Mouse (Mus musculus) limb, embryonic 13.5 days (tissue): ENCODE measurements around the gene Nars2. TPM values are rescaled to one million over a fixed set of nuclear protein-coding genes. Genes with fewer than 3 reads are reported as not detected.

ENCODE experiments used
- ATAC-seq: fragments of 200-750 bp; cut with Nextera tagmentation; 2 replicates; pipeline ENCODE4 v1.8.0; 2017; ENCODE audit warnings: low read depth, moderate number of reproducible peaks, moderate TSS enrichment; ENCODE audit not compliant: low FRiP score
- H3K27ac ChIP-seq: fragments of 300-500 bp; sonication (generic); 2 replicates; pipeline ENCODE4 v1.5.1; 2015; ENCODE audit warnings: inconsistent platforms, mild to moderate bottlenecking, moderate library complexity
- H3K27me3 ChIP-seq: fragments of 300-500 bp; sonication (generic); 2 replicates; pipeline ENCODE4 v1.6.1; 2015; ENCODE audit warnings: mild to moderate bottlenecking, inconsistent platforms
- H3K36me3 ChIP-seq: fragments of 300-500 bp; sonication (generic); 2 replicates; pipeline ENCODE4 v1.6.1; 2015; ENCODE audit warnings: inconsistent platforms, mild to moderate bottlenecking, moderate library complexity
- H3K4me1 ChIP-seq: fragments of 300-500 bp; sonication (generic); 2 replicates; pipeline ENCODE4 v1.6.1; 2015; ENCODE audit warnings: inconsistent platforms
- H3K4me2 ChIP-seq: fragments of 300-500 bp; sonication (generic); replicated peaks from 2 replicates; pipeline ENCODE4 v1.6.1; 2015; ENCODE audit warnings: inconsistent platforms, mild to moderate bottlenecking, moderate library complexity
- H3K4me3 ChIP-seq: fragments of 300-500 bp; sonication (generic); 2 replicates; pipeline ENCODE4 v1.5.1; 2015; ENCODE audit warnings: moderate library complexity, mild to moderate bottlenecking, inconsistent platforms
- H3K9ac ChIP-seq: fragments of 300-500 bp; sonication (generic); 2 replicates; pipeline ENCODE4 v1.6.1; 2015; ENCODE audit warnings: mild to moderate bottlenecking, inconsistent platforms
- H3K9me3 ChIP-seq: fragments of 300-500 bp; sonication (generic); 2 replicates; pipeline ENCODE4 v1.6.1; 2016; ENCODE audit warnings: inconsistent platforms
- WGBS: fragments of 180-500 bp; shearing (Covaris S2); methylation state at CpG from one replicate; pipeline ENCODE4 v1.1.7; 2015; 5-methylcytosine and 5-hydroxymethylcytosine counted together
- polyA plus RNA-seq: library from polyadenylated mRNA; unstranded; fragments of >200 nt; fragmentation: Nextera tagmentation; extraction: Ambion mirVana; gene quantifications from 2 replicates; pipeline ENCODE4 v1.2.1, GENCODE M21; 2015

Nars2 gene
- polyA plus RNA-seq = 21.9 and 24.6 TPM in 2 replicates

DNA sequence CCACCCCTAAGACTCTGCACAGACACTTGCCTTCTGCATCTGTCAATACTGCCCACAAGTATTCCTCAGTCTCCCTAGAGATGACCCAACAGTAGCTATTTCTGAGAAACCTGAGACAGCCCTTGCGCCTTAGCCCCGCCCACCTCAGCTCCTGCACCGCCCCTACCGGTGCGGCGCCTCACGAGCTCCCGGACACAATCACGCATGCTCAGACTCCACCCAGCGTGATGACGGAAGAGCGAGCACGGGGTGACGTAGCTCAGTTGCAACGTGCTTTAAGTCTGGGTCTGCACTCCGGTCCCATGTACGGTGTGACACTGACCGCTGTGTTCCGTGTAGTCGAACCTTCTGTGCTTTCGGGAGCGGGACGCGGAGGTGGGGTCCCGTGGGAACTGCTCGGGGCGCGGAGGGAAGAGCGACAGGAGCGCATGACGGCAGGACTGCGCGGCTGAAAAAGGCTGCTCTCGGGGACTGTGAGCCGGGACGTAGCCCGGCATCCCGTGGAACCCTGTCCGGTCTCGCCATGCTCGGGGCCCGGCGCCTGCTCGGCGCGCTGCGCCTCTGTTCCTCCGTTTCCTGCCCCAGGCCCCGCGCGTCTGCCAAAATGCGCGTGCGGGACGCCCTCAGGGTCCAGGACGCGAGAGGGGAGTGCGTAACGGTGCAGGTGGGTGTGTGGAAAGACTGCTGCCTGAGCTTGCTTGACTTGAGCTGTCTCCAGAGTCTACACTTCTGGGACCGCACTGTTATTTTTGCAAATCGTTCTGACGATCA is at the start of gene Nars2:
Gene Nars2 (plus strand): TSS at position 225 of the 771 bp plus-strand sequence.
- no peaks in the 10 kb centered on the region for H3K36me3 ChIP-seq
- WGBS = under 1% methylated on average over 62 of the region's 62 CpGs
- H3K4me1 ChIP-seq = peaks cover 18% of the 10 kb centered on the region
- peak within 1 kb of the TSS; percentile 88 for H3K9ac ChIP-seq
- ATAC-seq = peak; percentile 100
- H3K27ac ChIP-seq = peak within 1 kb of the TSS; percentile 86
- no peaks in the 10 kb centered on the region for H3K9me3 ChIP-seq
- H3K27me3 ChIP-seq = no peaks in the 10 kb centered on the region
- peak within 1 kb of the TSS; percentile 88 for H3K4me3 ChIP-seq
- peak within 1 kb of the TSS; percentile 80 for H3K4me2 ChIP-seq

- no peak overlapping the region for H3K4me2 ChIP-seq
- peaks cover 23% of the 10 kb centered on the region for H3K4me1 ChIP-seq
- H3K4me3 ChIP-seq = no peak overlapping the region
- H3K9ac ChIP-seq = no peak overlapping the region
- H3K27me3 ChIP-seq = 0 out of 2 replicates have a peak, but pooled peaks cover 6% of the 10 kb centered on the region
- no peak overlapping the region for H3K27ac ChIP-seq
- H3K9me3 ChIP-seq = no peaks in the 10 kb centered on the region
- 44% methylated on average over 5 of the region's 5 CpGs for whole genome bisulfite sequencing
- no peak for ATAC-seq
- peaks cover 40% of the 10 kb centered on the region for H3K36me3 ChIP-seq
These were observed 49.1 kb upstream of the Nars2 start for GRCm38 (mm10) chr7:96902183-96902582.

DNA sequence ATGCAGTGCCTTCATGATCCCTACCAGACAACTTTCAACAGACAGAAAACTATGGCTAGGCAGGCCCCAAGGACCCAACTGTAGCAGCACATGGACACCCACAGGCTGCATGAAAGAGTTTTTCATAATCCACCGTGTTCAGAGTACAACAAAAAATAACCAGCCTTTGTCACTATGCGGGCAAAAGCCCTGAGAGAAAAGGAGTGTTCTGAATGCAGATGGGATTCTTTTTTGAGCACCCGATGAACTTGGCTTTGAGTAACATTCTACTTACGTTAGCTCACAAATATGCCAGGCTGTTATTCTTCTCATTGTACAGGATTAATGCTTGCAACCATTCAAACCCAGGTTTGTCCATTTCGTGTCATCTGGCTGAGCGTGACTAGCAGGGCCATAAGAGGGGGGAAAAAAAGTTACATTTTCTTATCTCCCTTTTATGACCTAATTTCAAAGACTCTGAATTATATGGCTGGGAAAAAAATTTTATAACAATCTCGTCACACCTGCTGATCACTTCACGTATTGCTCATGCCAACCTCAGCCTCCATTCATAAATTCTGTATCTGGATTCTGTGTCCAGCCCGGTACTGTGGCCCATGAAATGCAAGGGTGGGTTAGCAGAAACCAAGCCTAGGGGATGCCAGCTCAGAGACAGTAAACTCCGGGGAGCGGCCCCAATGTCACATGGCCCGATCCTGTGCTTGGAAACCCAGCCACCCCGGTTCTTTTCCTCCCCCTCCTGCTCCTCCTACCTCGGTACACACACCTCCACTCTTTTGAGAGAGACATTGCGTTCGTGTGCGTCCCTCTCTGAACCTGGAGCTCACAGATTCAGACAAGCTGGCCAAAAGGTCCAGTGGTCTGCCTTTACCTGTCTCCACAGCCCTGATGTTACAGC is 48.0 kb upstream of the Nars2 start:
- 87% methylated on average over 17 of the region's 17 CpGs for WGBS
- Histone ChIP-seq H3K4me2 (no peak overlapping the region), H3K4me3 (no peak overlapping the region), H3K9me3 (no peaks in the 10 kb centered on the region), H3K4me1 (peaks cover 31% of the 10 kb centered on the region), H3K9ac (no peak overlapping the region), H3K27ac (no peak overlapping the region), H3K36me3 (peaks cover 40% of the 10 kb centered on the region), H3K27me3 (0 out of 2 replicates have a peak, but pooled peaks cover 6% of the 10 kb centered on the region)
- no peak for ATAC-seq

DNA sequence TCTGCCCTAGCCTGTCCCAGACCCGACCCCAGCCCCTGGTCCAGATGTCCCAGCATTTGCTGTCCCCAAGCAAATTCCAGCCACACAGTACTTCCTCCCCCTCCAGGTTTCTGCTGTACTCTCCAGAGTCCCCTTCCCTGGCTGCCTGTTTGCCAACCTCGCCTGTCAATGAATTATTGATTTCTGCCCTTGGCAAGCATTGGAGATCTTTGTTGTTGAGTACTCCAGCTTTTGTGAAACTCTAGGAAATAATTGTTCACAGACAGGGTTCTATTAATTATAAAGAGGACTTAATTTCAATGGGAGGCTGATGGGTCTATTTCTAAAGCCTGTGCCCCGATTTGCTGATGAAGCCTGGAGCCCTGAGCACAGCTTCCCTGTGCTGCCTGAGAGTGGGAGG is 46.9 kb upstream of the Nars2 start:
- no peak overlapping the region for H3K4me2 ChIP-seq
- H3K27me3 ChIP-seq = peaks cover 10% of the 10 kb centered on the region; the same call in 1 of the 2 replicates
- ATAC-seq = no peak
- H3K36me3 ChIP-seq = peaks cover 40% of the 10 kb centered on the region
- peaks cover 28% of the 10 kb centered on the region for H3K4me1 ChIP-seq
- H3K27ac ChIP-seq = no peak overlapping the region
- no peak overlapping the region for H3K9ac ChIP-seq
- no peaks in the 10 kb centered on the region for H3K9me3 ChIP-seq
- 61% methylated on average over 3 of the region's 3 CpGs for WGBS
- H3K4me3 ChIP-seq = no peak overlapping the region

- Histone ChIP-seq H3K9me3 (no peaks in the 10 kb centered on the region), H3K27me3 (peaks cover 10% of the 10 kb centered on the region; the same call in 1 of the 2 replicates), H3K4me2 (no peak overlapping the region), H3K4me1 (peaks cover 29% of the 10 kb centered on the region), H3K9ac (no peak overlapping the region), H3K4me3 (no peak overlapping the region), H3K36me3 (peaks cover 40% of the 10 kb centered on the region), H3K27ac (no peak overlapping the region)
- WGBS = 86% methylated on average over 1 of the region's 1 CpGs
- ATAC-seq = no peak
These were observed 46.4 kb upstream of the Nars2 start for GRCm38 (mm10) chr7:96904936-96905335.

DNA sequence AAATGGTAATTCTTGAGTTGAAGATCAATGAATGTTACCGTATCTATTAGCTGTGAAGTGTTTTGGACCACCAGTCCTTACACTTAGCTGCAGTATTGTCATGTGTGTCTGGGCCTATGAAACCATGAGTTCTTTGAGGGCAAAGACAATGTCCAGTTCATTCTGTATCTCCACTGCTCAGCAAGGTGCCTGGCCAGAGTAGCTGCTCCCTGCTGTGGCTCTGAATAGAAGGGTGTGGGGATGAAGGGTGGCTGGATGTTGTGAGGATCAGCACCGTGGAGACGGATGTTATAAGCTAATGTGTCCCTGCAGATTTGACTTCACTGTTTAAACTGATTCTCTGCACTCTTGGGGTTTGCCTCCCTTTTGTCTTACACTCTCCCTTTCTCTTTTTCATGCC is 45.9 kb upstream of the Nars2 start:
- Histone ChIP-seq H3K36me3 (peaks cover 40% of the 10 kb centered on the region), H3K27ac (no peak overlapping the region)
- WGBS = 94% methylated on average over 3 of the region's 3 CpGs

DNA sequence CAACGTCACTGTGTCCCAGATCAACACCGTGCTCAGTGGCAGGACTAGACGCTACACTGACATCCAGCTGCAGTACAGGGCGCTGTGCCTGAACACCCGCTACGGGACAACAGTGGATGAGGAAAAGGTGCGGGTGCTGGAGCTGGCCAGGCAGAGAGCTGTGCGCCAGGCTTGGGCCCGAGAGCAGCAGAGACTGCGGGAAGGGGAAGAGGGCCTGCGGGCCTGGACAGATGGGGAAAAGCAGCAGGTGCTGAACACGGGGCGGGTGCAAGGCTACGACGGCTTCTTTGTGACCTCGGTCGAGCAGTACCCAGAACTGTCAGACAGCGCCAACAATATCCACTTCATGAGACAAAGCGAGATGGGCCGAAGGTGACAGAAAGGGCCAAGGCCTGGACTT is 45.1 kb upstream of the Nars2 start:
- Histone ChIP-seq H3K4me3 (no peak overlapping the region), H3K27ac (no peak overlapping the region), H3K4me1 (peaks cover 36% of the 10 kb centered on the region), H3K4me2 (no peak overlapping the region), H3K27me3 (peaks cover 10% of the 10 kb centered on the region; the same call in 1 of the 2 replicates), H3K36me3 (peaks cover 40% of the 10 kb centered on the region), H3K9ac (no peak overlapping the region), H3K9me3 (no peaks in the 10 kb centered on the region)
- WGBS = 93% methylated on average over 20 of the region's 20 CpGs
- ATAC-seq = no peak

More for the DNA sequence above, 45.9 kb upstream of the Nars2 start:
- Histone ChIP-seq H3K9me3 (no peaks in the 10 kb centered on the region), H3K9ac (no peak overlapping the region), H3K4me3 (no peak overlapping the region), H3K4me2 (no peak overlapping the region), H3K27me3 (peaks cover 10% of the 10 kb centered on the region; the same call in 1 of the 2 replicates), H3K4me1 (peaks cover 32% of the 10 kb centered on the region)
- ATAC-seq = no peak

DNA sequence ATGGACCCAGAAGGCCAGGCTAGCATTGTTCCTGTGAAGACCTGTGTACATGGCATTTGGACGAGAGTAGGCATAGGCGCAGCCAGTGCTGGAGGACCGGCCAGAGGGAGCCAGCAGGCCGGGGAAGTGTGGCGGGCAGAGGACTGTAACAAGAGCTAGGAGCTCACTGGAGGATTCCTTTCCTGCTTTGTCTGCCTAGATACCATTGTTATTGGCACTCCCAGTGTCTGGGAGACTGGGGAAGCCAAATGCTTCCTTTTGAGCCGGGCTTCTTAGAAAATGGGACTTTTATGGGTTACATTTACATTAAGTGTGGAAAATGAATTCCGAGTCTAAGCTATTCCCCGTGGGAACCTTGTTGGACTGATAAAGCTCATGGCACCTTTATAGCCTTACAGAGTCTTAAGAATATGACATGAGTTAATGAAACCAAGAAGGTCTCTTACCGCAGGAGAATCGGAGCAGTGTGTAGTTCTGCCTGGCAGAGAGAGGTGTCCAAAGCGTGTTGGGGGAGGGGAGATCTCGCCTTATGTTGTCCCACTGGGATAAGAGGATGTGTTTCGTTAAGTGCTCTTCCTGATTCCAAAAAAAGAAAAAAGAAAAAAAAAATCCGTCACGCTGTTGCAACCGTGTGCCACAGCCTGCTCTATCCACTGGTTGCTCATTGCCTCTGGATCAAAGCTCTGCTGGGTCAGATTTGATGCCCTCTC is 43.2 kb upstream of the Nars2 start:
- Histone ChIP-seq H3K36me3 (peaks cover 29% of the 10 kb centered on the region), H3K4me2 (no peak overlapping the region), H3K27ac (no peak overlapping the region), H3K9ac (no peak overlapping the region), H3K4me1 (peaks cover 50% of the 10 kb centered on the region), H3K4me3 (no peak overlapping the region), H3K27me3 (peaks cover 17% of the 10 kb centered on the region; the same call in 1 of the 2 replicates), H3K9me3 (no peaks in the 10 kb centered on the region)
- no peak for ATAC-seq
- WGBS = 67% methylated on average over 16 of the region's 16 CpGs

- 67% methylated on average over 5 of the region's 5 CpGs for WGBS
- peaks cover 18% of the 10 kb centered on the region for H3K36me3 ChIP-seq
- H3K9me3 ChIP-seq = no peaks in the 10 kb centered on the region
- H3K4me2 ChIP-seq = no peak overlapping the region
- no peak for ATAC-seq
- H3K27me3 ChIP-seq = peaks cover 18% of the 10 kb centered on the region; the same call in 1 of the 2 replicates
- peaks cover 59% of the 10 kb centered on the region for H3K4me1 ChIP-seq
- H3K4me3 ChIP-seq = no peak overlapping the region
- no peak overlapping the region for H3K9ac ChIP-seq
- H3K27ac ChIP-seq = no peak overlapping the region
These were observed 41.4 kb upstream of the Nars2 start for GRCm38 (mm10) chr7:96909856-96910255.

DNA sequence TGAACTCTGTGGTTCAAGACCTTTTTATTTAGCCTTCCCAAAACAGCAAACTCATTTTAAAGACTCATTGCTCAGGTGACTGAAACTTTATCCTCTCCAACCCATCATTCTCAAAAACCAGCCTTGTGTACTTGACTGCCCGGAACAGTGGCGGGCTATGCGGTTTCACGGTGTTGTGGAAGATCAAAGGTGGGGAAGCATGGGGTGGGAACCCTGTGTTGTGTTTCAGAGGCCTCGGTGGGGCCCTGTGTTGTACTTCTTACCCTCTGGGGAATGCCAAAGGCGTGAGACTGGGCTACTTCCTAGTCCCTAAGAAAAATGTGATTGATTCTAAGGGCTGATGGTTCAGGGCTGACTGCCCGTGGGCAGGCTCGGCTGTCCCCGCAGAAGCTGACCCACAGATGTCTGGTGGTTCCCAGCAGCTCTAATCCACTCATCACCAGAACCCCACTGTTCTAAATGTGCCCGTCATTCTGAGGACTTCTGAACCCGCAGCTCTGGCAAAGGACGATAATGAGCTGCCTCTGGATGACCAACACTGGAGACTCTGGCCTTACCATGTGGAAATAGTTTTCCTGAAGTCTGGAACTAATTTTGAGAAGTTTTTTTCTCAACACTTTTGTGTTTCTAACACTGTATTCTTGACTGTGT is 40.9 kb upstream of the Nars2 start:
- peak; percentile 24; the same call in 1 of the 2 replicates for ATAC-seq
- no peak overlapping the region for H3K4me3 ChIP-seq
- H3K27me3 ChIP-seq = peaks cover 18% of the 10 kb centered on the region; the same call in 1 of the 2 replicates
- H3K9me3 ChIP-seq = no peaks in the 10 kb centered on the region
- peaks cover 61% of the 10 kb centered on the region for H3K4me1 ChIP-seq
- H3K9ac ChIP-seq = no peak overlapping the region
- 15% methylated on average over 12 of the region's 12 CpGs for WGBS
- H3K36me3 ChIP-seq = peaks cover 14% of the 10 kb centered on the region
- no peak overlapping the region for H3K27ac ChIP-seq
- no peak overlapping the region for H3K4me2 ChIP-seq

DNA sequence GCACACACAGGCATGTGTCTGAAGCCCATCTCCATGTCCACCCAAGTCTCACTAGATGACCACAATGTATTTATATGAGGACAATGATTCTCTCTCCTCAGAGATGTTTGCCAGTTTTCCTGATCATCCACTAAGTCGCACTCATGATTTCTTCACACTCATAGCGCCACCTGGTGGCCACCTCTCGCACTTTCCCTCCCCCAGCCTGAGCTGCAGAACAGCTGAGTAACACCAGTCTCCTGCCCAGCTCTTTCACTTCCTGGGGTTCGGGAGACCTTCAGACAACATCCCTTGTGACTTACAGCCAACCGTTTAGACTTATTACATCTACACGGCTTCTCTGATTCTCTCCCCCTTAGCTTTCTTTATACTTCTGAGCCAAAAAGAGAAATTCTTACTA is 37.3 kb upstream of the Nars2 start:
- H3K4me1 ChIP-seq = peaks cover 47% of the 10 kb centered on the region
- H3K4me3 ChIP-seq = no peak overlapping the region
- WGBS = 3% methylated on average over 6 of the region's 6 CpGs
- no peaks in the 10 kb centered on the region for H3K36me3 ChIP-seq
- H3K4me2 ChIP-seq = no peak overlapping the region
- ATAC-seq = 0 out of 2 replicates have a peak, but pooled peaks have one; percentile 29
- H3K27ac ChIP-seq = no peak overlapping the region
- no peaks in the 10 kb centered on the region for H3K9me3 ChIP-seq
- H3K9ac ChIP-seq = no peak overlapping the region
- H3K27me3 ChIP-seq = peaks cover 12% of the 10 kb centered on the region
